Mouse (Mus musculus) liver, embryonic 14.5 days (tissue): ENCODE data around the gene Grip2. TPM values are rescaled to one million over a fixed set of nuclear protein-coding genes. Genes with fewer than 3 reads are reported as not detected.

Source experiments
- ATAC-seq: fragments of 200-750 bp; cut with Nextera tagmentation; 2 replicates; pipeline ENCODE4 v1.8.0; 2017; ENCODE audit warnings: moderate number of reproducible peaks, mild to moderate bottlenecking, moderate library complexity; ENCODE audit not compliant: insufficient read depth
- DNase-seq, 3 experiments: peaks; one replicate each; pipeline ENCODE4 v3.0.0-alpha.2; 2012 to 2013; ENCODE audit warnings: low read depth in 3 of 3, low spot score in 3 of 3
- H3K27ac ChIP-seq: fragments of 300-500 bp; sonication (generic); 2 replicates; pipeline ENCODE4 v1.5.1; 2014; ENCODE audit warnings: moderate library complexity, mild to moderate bottlenecking, control low read depth, inconsistent platforms
- H3K27me3 ChIP-seq: fragments of 300-500 bp; sonication (generic); 2 replicates; pipeline ENCODE4 v1.6.1; 2014; ENCODE audit warnings: mild to moderate bottlenecking, low read length, moderate library complexity; ENCODE audit not compliant: control insufficient read depth, insufficient read depth
- H3K36me3 ChIP-seq: fragments of 300-500 bp; sonication (generic); replicated peaks from 2 replicates; pipeline ENCODE4 v1.6.1; 2014; ENCODE audit warnings: low read depth; ENCODE audit not compliant: control insufficient read depth, insufficient read depth
- H3K4me1 ChIP-seq, 2 experiments: fragments of 200-500 bp in 1 of 2; fragments of 300-500 bp in 1 of 2; sonication (generic) in 1 of 2; replicated peaks; 2 replicates each; pipeline ENCODE4 v1.6.1; 2012 to 2014; ENCODE audit warnings: antibody characterized with exemption in 1 of 2, inconsistent platforms in 1 of 2, low read length in 1 of 2; ENCODE audit not compliant: control insufficient read depth in 2 of 2, insufficient read depth in 2 of 2
- H3K4me2 ChIP-seq: fragments of 300-500 bp; sonication (generic); 2 replicates; pipeline ENCODE4 v1.6.1; 2014; ENCODE audit warnings: low read depth, mild to moderate bottlenecking, control low read depth, moderate library complexity
- H3K4me3 ChIP-seq, 2 experiments: fragments of 200-500 bp in 1 of 2; fragments of 300-500 bp in 1 of 2; sonication (generic) in 1 of 2; 2 replicates each; pipeline ENCODE4 v1.5.1; 2012 to 2014; ENCODE audit warnings: low read depth in 2 of 2, low read length in 2 of 2, mild to moderate bottlenecking in 2 of 2, control low read depth in 1 of 2, inconsistent platforms in 1 of 2, moderate library complexity in 1 of 2; ENCODE audit not compliant: insufficient read depth in 1 of 2
- H3K9ac ChIP-seq: fragments of 300-500 bp; sonication (generic); replicated peaks from 2 replicates; pipeline ENCODE4 v1.6.1; 2014; ENCODE audit warnings: mild to moderate bottlenecking, control low read depth, moderate library complexity
- H3K9me3 ChIP-seq: fragments of 300-500 bp; sonication (generic); 2 replicates; pipeline ENCODE4 v1.6.1; 2016; ENCODE audit warnings: low read length, mixed read lengths; ENCODE audit not compliant: control insufficient read depth
- CTCF ChIP-seq: IDR thresholded peaks from 2 replicates; pipeline ENCODE4 v1.5.1; 2016; ENCODE audit warnings: antibody characterized with exemption, low read depth, control low read depth
- EP300 ChIP-seq: IDR thresholded peaks from 2 replicates; pipeline ENCODE4 v1.6.1; 2016; ENCODE audit warnings: antibody characterized with exemption, low read depth
- WGBS: fragments of 180-500 bp; shearing (Covaris S2); extraction: QIAGEN DNeasy Blood & Tissue Kit; methylation state at CpG from one replicate; pipeline ENCODE4 v1.1.7; 2014; ENCODE audit not compliant: insufficient replicate concordance; 5-methylcytosine and 5-hydroxymethylcytosine counted together
- polyA plus RNA-seq, 2 experiments: library from polyadenylated mRNA; depleted of rRNA in 1 of 2; stranded (reverse) in 1 of 2; unstranded in 1 of 2; fragments of >200 nt; fragmentation: Nextera tagmentation in 1 of 2; extraction: Ambion mirVana in 1 of 2; gene quantifications; 2 replicates each; pipeline versions ENCODE4 v1.2.1 to v1.2.3; 2012 to 2014

Grip2 gene
- polyA plus RNA-seq, 2 experiments: 0.01 TPM; not detected in 1

DNA sequence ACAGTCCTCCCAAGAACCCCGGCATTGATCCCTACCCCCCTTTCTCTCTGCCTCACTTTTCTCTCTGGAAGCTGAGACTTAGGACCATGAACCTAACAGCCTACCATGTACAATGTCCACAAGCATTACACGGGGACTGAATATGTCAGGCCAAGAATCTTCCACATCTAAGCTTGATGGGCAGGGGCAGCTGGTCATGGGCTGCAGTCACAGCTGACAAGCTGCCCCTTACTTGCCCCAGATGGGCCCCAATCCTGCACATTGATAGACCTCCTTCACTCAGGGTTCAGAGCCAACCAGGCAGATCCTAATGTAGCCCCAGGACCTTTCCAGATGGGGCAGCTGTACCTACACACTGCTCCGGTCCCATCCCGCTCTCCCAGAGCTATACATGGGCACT, 30.3 kb downstream of the Grip2 start:
- TF ChIP-seq EP300: no peak
- Histone ChIP-seq H3K27ac (no peak overlapping the region), H3K9me3 (no peaks in the 10 kb centered on the region), H3K4me1 (no peaks in the 10 kb centered on the region), H3K4me3 (no peak overlapping the region), H3K27me3 (no peaks in the 10 kb centered on the region), H3K36me3 (no peaks in the 10 kb centered on the region), H3K9ac (no peak overlapping the region), H3K4me2 (no peak overlapping the region)
- DNase-seq (no peak), ATAC-seq (no peak)
- WGBS: 68% methylated on average over 4 of the region's 4 CpGs

DNA sequence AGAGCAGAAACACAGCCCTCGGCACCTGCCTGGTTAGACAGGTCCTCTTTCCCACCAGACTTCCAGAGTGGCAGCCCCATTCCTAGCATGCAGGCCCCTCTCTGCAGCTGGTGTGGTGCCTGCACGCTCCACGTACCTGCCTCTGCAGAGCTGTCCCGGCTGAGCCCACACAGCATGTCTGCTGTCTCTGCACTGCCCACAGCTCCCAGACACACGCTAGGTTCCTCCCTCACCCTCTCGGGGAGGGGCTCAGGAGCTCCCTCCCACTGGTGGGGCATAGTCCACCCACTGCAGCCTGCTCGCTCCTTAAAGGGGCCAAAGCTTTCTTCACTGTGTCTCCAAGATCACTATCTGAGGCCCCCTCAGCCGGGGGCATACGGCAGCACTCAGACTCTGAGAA, 31.0 kb downstream of the Grip2 start:
- WGBS: 48% methylated on average over 9 of the region's 9 CpGs
- Histone ChIP-seq H3K9ac (no peak overlapping the region), H3K9me3 (no peaks in the 10 kb centered on the region), H3K4me2 (no peak overlapping the region), H3K4me1 (no peaks in the 10 kb centered on the region), H3K36me3 (no peaks in the 10 kb centered on the region), H3K27ac (no peak overlapping the region), H3K4me3 (no peak overlapping the region), H3K27me3 (no peaks in the 10 kb centered on the region)
- DNase-seq (no peak), ATAC-seq (no peak)
- TF ChIP-seq CTCF (no peak), EP300 (no peak)

GRCm38 (mm10) chr6:91795640-91796039, 31.4 kb downstream of the Grip2 start:
- Histone ChIP-seq H3K4me3 (no peak overlapping the region), H3K36me3 (no peaks in the 10 kb centered on the region), H3K27ac (no peak overlapping the region), H3K4me1 (no peaks in the 10 kb centered on the region), H3K4me2 (no peak overlapping the region), H3K27me3 (no peaks in the 10 kb centered on the region), H3K9ac (no peak overlapping the region), H3K9me3 (no peaks in the 10 kb centered on the region)
- TF ChIP-seq EP300 (no peak), CTCF (no peak)
- 45% methylated on average over 3 of the region's 3 CpGs for WGBS
- DNase-seq (no peak), ATAC-seq (no peak)

- H3K9me3 ChIP-seq: no peaks in the 10 kb centered on the region
- ATAC-seq: no peak
- no peak for TF ChIP-seq EP300
- no peak for TF ChIP-seq CTCF
- no peaks in the 10 kb centered on the region for H3K4me1 ChIP-seq
- H3K27ac ChIP-seq: no peak overlapping the region
- no peak for DNase-seq
- WGBS: 64% methylated on average over 9 of the region's 9 CpGs
- no peak overlapping the region for H3K9ac ChIP-seq
- H3K36me3 ChIP-seq: no peaks in the 10 kb centered on the region
- no peak overlapping the region for H3K4me3 ChIP-seq
- H3K27me3 ChIP-seq: no peaks in the 10 kb centered on the region
- no peak overlapping the region for H3K4me2 ChIP-seq
These were observed 38.7 kb downstream of the Grip2 start for GRCm38 (mm10) chr6:91788311-91788798.

DNA sequence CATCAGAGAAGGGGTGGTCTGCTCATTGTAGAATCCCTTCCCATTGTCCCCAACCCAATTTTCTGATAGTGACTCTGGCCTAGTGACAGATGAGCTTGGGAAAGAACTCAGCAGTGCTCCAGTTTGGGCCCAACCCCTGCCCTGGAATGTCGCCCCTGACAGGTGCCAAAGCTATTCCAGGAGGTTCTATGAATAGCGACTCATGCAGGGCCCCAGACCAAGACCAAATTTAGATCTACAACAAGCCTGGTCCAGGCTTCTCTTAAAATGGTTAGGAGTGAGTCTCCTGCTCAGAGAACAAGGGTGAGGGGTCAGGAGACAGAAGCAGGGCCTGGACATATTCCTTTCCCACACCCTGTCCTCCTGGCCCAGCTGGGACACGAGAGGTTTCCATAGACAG, 42.0 kb downstream of the Grip2 start:
- Histone ChIP-seq H3K9me3 (no peaks in the 10 kb centered on the region), H3K4me1 (no peaks in the 10 kb centered on the region), H3K4me3 (no peak overlapping the region), H3K27me3 (no peaks in the 10 kb centered on the region), H3K27ac (no peak overlapping the region), H3K36me3 (no peaks in the 10 kb centered on the region), H3K4me2 (no peak overlapping the region), H3K9ac (no peak overlapping the region)
- ATAC-seq (no peak), DNase-seq (no peak)
- no peak for TF ChIP-seq EP300
- TF ChIP-seq CTCF: no peak
- WGBS: 55% methylated on average over 3 of the region's 3 CpGs
